Mouse (Mus musculus): ENCODE measurements around the gene Pltp. TPM values are rescaled to one million over a fixed set of nuclear protein-coding genes. Genes with fewer than 3 reads are reported as not detected.

Gene Pltp
- total and polyA plus RNA-seq, 3 experiments, result 5.2 to 17.1 TPM; not detected in 1

DNA sequence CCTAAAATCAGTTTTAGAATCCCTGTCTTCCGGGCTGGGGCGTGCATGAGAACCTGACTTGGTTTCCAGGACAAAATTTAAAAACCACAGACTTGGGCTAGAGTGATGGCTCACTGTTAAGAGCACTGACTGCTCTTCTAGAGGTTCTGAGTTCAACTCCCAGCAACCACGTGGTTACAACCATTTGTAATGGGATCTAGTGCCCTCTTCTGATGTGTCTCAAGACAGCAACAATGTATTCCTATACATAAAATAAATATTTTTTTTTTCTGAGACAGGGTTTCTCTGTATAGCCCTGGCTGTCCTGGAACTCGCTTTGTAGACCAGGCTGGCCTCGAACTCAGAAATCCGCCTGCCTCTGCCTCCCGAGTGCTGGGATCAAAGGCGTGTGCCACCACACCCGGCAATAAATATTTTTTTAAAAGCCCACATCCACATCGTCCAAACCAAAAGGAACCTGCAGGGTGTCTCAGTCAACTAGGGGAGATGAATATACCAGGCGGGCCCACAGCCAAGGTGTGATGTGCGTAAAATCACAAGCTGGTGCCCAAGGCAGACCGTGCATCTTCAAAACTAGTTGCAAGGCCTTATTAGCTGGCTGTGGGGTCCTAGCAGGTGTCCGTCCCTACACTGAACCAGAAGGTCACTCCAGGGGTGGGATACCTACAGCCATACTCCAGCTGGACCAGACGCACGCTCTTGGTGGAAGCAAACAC, 25.3 kb downstream of the Pltp start:
- TF ChIP-seq CTCF (IDR thresholded peaks at IDR 0.05 in 2 of 3, conservative IDR thresholded peaks at IDR 0.05 in 1 of 3; ENCODE audit: control insufficient read depth in 1 of 3, insufficient read depth in 1 of 3, low read depth in 2 of 3, low read length in 3 of 3, poor library complexity in 1 of 3, severe bottlenecking in 1 of 3), result peak in 1 of 3 experiments; percentile 16; a peak in 1 of 6 replicates
- no peak for TF ChIP-seq CHD1 (IDR thresholded peaks at IDR 0.05; ENCODE audit: low read depth, low read length)
- peak; percentile 58; the same call in 1 of the 2 replicates for TF ChIP-seq ZNF384 (IDR thresholded peaks at IDR 0.05; ENCODE audit: low read depth, low read length)
- peak; percentile 70 for TF ChIP-seq MAX (IDR thresholded peaks at IDR 0.05; ENCODE audit: low read length)
- peak; percentile 69 for TF ChIP-seq USF1 (IDR thresholded peaks at IDR 0.05; ENCODE audit: low read depth, low read length)
- TF ChIP-seq TBP (IDR thresholded peaks at IDR 0.05; ENCODE audit: low read depth, low read length), result peak; percentile 28; the same call in 1 of the 2 replicates
- peak; percentile 6 for TF ChIP-seq RAD21 (IDR thresholded peaks at IDR 0.05; ENCODE audit: low read depth, low read length)
- peak; percentile 76; the same call in 1 of the 2 replicates for TF ChIP-seq MYC (IDR thresholded peaks at IDR 0.05; ENCODE audit: low read depth, low read length)
- TF ChIP-seq JUND (IDR thresholded peaks at IDR 0.05; ENCODE audit: low read depth, low read length), result no peak
- Histone ChIP-seq H3K27ac (ENCODE audit: control insufficient read depth, low read depth, low read length) (peak overlapping the region; percentile 51), H3K4me1 (ENCODE audit: control insufficient read depth in 1 of 2, insufficient read depth in 2 of 2, low read length in 2 of 2) (peaks cover 0 to 14% of the 10 kb centered on the region in 2 experiments; a peak in 2 of 4 replicates), H3K27me3 (ENCODE audit: control insufficient read depth in 1 of 2, insufficient read depth in 2 of 2, low read length in 2 of 2) (no peaks in the 10 kb centered on the region), H3K9ac (ENCODE audit: control insufficient read depth, low read depth, low read length, poor library complexity, severe bottlenecking) (peak overlapping the region; percentile 82), H3K36me3 (ENCODE audit: control insufficient read depth in 1 of 2, insufficient read depth in 2 of 2, low read length in 2 of 2) (peaks cover 2 to 10% of the 10 kb centered on the region in 2 experiments; a peak in 2 of 4 replicates), H3K4me3 (ENCODE audit: control insufficient read depth in 1 of 2, insufficient read depth in 1 of 2, low read depth in 2 of 2, low read length in 2 of 2) (peak overlapping the region; percentile 56 to 86; a peak in 3 of 4 replicates), H3K9me3 (replicated peaks; ENCODE audit: insufficient read depth, low read length) (no peaks in the 10 kb centered on the region), H3K79me2 (ENCODE audit: control insufficient read depth, insufficient read depth, low read length, poor library complexity) (peaks cover 18% of the 10 kb centered on the region)
- peak; percentile 47 for DNase-seq (ENCODE audit: low read depth, low spot score)

DNA sequence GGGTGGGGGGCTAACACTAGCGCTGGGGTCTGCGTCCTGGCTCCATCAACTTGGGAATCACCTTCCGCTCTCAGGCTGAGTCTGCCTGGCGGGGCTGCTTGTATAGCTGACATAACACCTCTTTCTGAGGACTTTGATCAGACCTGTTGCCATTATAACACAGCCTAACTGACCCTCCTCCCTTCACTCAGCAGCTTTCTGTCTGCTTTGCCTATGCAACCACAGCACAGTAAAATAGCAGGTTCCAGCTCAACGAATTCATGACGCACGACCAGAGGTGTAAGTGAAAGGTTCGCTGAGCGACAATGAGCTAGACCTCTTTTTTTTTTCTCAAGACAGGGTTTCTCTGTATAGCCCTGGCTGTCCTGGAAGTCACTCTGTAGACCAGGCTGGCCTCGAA, 26.5 kb downstream of the Pltp start:
- Histone ChIP-seq H3K9ac (ENCODE audit: control insufficient read depth, low read depth, low read length, poor library complexity, severe bottlenecking) (no peak overlapping the region), H3K79me2 (ENCODE audit: control insufficient read depth, insufficient read depth, low read length, poor library complexity) (peaks cover 18% of the 10 kb centered on the region), H3K27ac (ENCODE audit: control insufficient read depth, low read depth, low read length) (no peak overlapping the region), H3K9me3 (replicated peaks; ENCODE audit: insufficient read depth, low read length) (no peaks in the 10 kb centered on the region), H3K36me3 (ENCODE audit: control insufficient read depth in 1 of 2, insufficient read depth in 2 of 2, low read length in 2 of 2) (peaks cover 2 to 14% of the 10 kb centered on the region in 2 experiments; a peak in 2 of 4 replicates), H3K27me3 (ENCODE audit: control insufficient read depth in 1 of 2, insufficient read depth in 2 of 2, low read length in 2 of 2) (no peaks in the 10 kb centered on the region), H3K4me3 (ENCODE audit: control insufficient read depth in 1 of 2, insufficient read depth in 1 of 2, low read depth in 2 of 2, low read length in 2 of 2) (no peak overlapping the region), H3K4me1 (ENCODE audit: control insufficient read depth in 1 of 2, insufficient read depth in 2 of 2, low read length in 2 of 2) (peaks cover 2 to 20% of the 10 kb centered on the region in 2 experiments; a peak in 3 of 4 replicates)
- TF ChIP-seq MYC (IDR thresholded peaks at IDR 0.05; ENCODE audit: low read depth, low read length) (no peak), MAFK (IDR thresholded peaks at IDR 0.05; ENCODE audit: borderline replicate concordance, low read depth, low read length) (no peak), CTCF (IDR thresholded peaks at IDR 0.05 in 2 of 3, conservative IDR thresholded peaks at IDR 0.05 in 1 of 3; ENCODE audit: control insufficient read depth in 1 of 3, insufficient read depth in 1 of 3, low read depth in 2 of 3, low read length in 3 of 3, poor library complexity in 1 of 3, severe bottlenecking in 1 of 3) (no peak), RAD21 (IDR thresholded peaks at IDR 0.05; ENCODE audit: low read depth, low read length) (no peak), RCOR1 (IDR thresholded peaks at IDR 0.05; ENCODE audit: low read depth, low read length) (no peak), SMC3 (IDR thresholded peaks at IDR 0.05; ENCODE audit: low read depth, low read length) (no peak), MAZ (IDR thresholded peaks at IDR 0.05; ENCODE audit: low read depth, low read length) (no peak), ZMIZ1 (IDR thresholded peaks at IDR 0.05; ENCODE audit: low read depth, low read length) (no peak), MAX (IDR thresholded peaks at IDR 0.05; ENCODE audit: low read length) (no peak), GABPA (IDR thresholded peaks at IDR 0.05; ENCODE audit: low read depth, low read length) (no peak), UBTF (IDR thresholded peaks at IDR 0.05; ENCODE audit: borderline replicate concordance, insufficient read depth, low read depth, low read length) (no peak), HCFC1 (IDR thresholded peaks at IDR 0.05; ENCODE audit: low read depth, low read length) (no peak), USF1 (IDR thresholded peaks at IDR 0.05; ENCODE audit: low read depth, low read length) (no peak), MYB (IDR thresholded peaks at IDR 0.05; ENCODE audit: low read depth, low read length) (no peak), TCF12 (IDR thresholded peaks at IDR 0.05; ENCODE audit: low read depth, low read length) (no peak), POLR2A (IDR thresholded peaks at IDR 0.05; ENCODE audit: control insufficient read depth in 1 of 2, insufficient read depth in 1 of 2, low read depth in 1 of 2, low read length in 2 of 2, poor library complexity in 1 of 2) (no peak), MXI1 (IDR thresholded peaks at IDR 0.05; ENCODE audit: low read depth, low read length) (no peak)
- DNase-seq (ENCODE audit: low read depth, low spot score), result no peak
